Mouse (Mus musculus) kidney, adult 2 months (tissue): ENCODE measurements around the gene Gpbar1.

Source experiments
- CTCF ChIP-seq: fragments of 200-500 bp; conservative IDR thresholded peaks from 2 replicates; pipeline ENCODE4 v1.5.1; 2011; ENCODE audit warnings: low read depth, mild to moderate bottlenecking, control low read depth, low read length, moderate library complexity, mixed read lengths; ENCODE audit not compliant: insufficient read depth, insufficient read length
- POLR2A ChIP-seq: fragments of 200-500 bp; IDR thresholded peaks from one replicate; pipeline ENCODE4 v1.6.1; 2011; ENCODE audit warnings: low read depth, low read length, control low read depth

GRCm38 (mm10) chr1:74289740-74290139, 11.4 kb downstream of the Gpbar1 start:
- TF ChIP-seq CTCF (no peak), POLR2A (no peak)
